27 mouse cellular contexts compared by ENCODE assay signal in genomic region chr12:104902392-104903053, GRCm38 (mm10). TPM values are rescaled to one million over a fixed set of nuclear protein-coding genes. Genes with fewer than 3 reads are reported as not detected.
DNase-seq lines count a peak whose midpoint lies in the region; ATAC-seq lines count a peak whose summit lies in the region.
"Had no signal": no experiment of that assay in that cellular context is flagged by ENCODE, and none has a peak within 500 bp of the region (broad histone marks: within the 10 kb centered on the region; RNA-seq: fewer than 3 reads in every experiment).

No protein-coding gene starts in this region.

- 84% methylated on average over 13 of the region's 13 CpGs for WGBS in hindbrain, embryonic 10.5 days
- WGBS in hindbrain, embryonic 13.5 days = 84% methylated on average over 13 of the region's 13 CpGs
- WGBS in heart, embryonic 11.5 days (ENCODE audit: insufficient replicate concordance) = 69% methylated on average over 13 of the region's 13 CpGs

- H3K4me3 ChIP-seq in hindbrain, embryonic 10.5 days = no peak overlapping the region
- no peak overlapping the region for H3K4me3 ChIP-seq in hindbrain, embryonic 13.5 days
- no peak overlapping the region for H3K4me3 ChIP-seq in heart, embryonic 11.5 days (ENCODE audit: low read depth, low read length)
- H3K4me3 ChIP-seq: gastrocnemius, adult 2 months; heart, embryonic 12.5 days; limb, embryonic 12.5 days; liver, embryonic 15.5 days; myocyte; neural tube, embryonic 12.5 days had no signal

- no peak; the same call in 1 of the 2 replicates for ATAC-seq in hindbrain, embryonic 13.5 days (ENCODE audit: low FRiP score)
- ATAC-seq in heart, embryonic 11.5 days (replicated peaks; ENCODE audit: insufficient number of reproducible peaks, low FRiP score, low TSS enrichment) = no peak
- ATAC-seq: activated CD4-positive, CD25-positive, alpha-beta regulatory T cell, adult 4 months; intestine, embryonic 16.5 days had no signal

- no peak for DNase-seq in hindbrain, embryonic 10.5 days (ENCODE audit: low spot score)
- DNase-seq in ES-CJ7 (ENCODE audit: low read depth, low spot score) (peak; percentile 71), ZHBTc4 (ENCODE audit: low read depth, low spot score) (peak; percentile 52)
- DNase-seq in ovary, adult 18-20 months (ENCODE audit: low spot score) = no peak
- DNase-seq: adrenal gland, adult 2 months; adrenal gland, postnatal 36 days; B cell, adult 2 months; cerebellum, adult 8-10 months; cerebellum, postnatal 25 days; gastrocnemius, adult 2 months; gastrocnemius, postnatal 36 days; heart, adult 18-20 months; kidney, postnatal 14 days; lung, embryonic 14.5 days; lung, postnatal 14 days; right cerebral cortex, postnatal 4 days; thymus, postnatal 4 days had no signal

- peaks cover 27% of the 10 kb centered on the region for H3K27me3 ChIP-seq in hindbrain, embryonic 10.5 days (ENCODE audit: insufficient read depth, poor library complexity, severe bottlenecking)
- peaks cover 12% of the 10 kb centered on the region for H3K27me3 ChIP-seq in hindbrain, embryonic 13.5 days
- H3K27me3 ChIP-seq in heart, embryonic 11.5 days (ENCODE audit: control insufficient read depth, insufficient read depth, low read length) = no peaks in the 10 kb centered on the region
- H3K27me3 ChIP-seq: limb, embryonic 12.5 days; liver, embryonic 15.5 days; neural tube, embryonic 12.5 days had no signal

- no peaks in the 10 kb centered on the region for H3K36me3 ChIP-seq in hindbrain, embryonic 10.5 days
- H3K36me3 ChIP-seq in hindbrain, embryonic 13.5 days = no peaks in the 10 kb centered on the region
- no peaks in the 10 kb centered on the region for H3K36me3 ChIP-seq in heart, embryonic 11.5 days (ENCODE audit: control insufficient read depth, insufficient read depth, low read length)
- H3K36me3 ChIP-seq: heart, embryonic 12.5 days; limb, embryonic 12.5 days; liver, embryonic 15.5 days; neural tube, embryonic 12.5 days had no signal

- 0 out of 2 replicates have a peak, but pooled peaks cover 5% of the 10 kb centered on the region for H3K9me3 ChIP-seq in hindbrain, embryonic 10.5 days
- H3K9me3 ChIP-seq in hindbrain, embryonic 13.5 days = no peaks in the 10 kb centered on the region
- no peaks in the 10 kb centered on the region for H3K9me3 ChIP-seq in heart, embryonic 11.5 days (replicated peaks; ENCODE audit: control insufficient read depth, low read length)
- H3K9me3 ChIP-seq: liver, embryonic 15.5 days; neural tube, embryonic 12.5 days had no signal

- H3K9ac ChIP-seq in hindbrain, embryonic 13.5 days = no peak overlapping the region
- no peak overlapping the region for H3K9ac ChIP-seq in heart, embryonic 11.5 days (ENCODE audit: low read depth, low read length)
- H3K9ac ChIP-seq: heart, embryonic 12.5 days; limb, embryonic 12.5 days; liver, embryonic 15.5 days; lung, embryonic 14.5 days; neural tube, embryonic 12.5 days had no signal

- H3K4me2 ChIP-seq in hindbrain, embryonic 13.5 days = no peak overlapping the region
- H3K4me2 ChIP-seq in heart, embryonic 11.5 days = no peak overlapping the region
- H3K4me2 ChIP-seq: heart, embryonic 12.5 days; limb, embryonic 12.5 days; liver, embryonic 15.5 days; lung, embryonic 14.5 days; midbrain, embryonic 11.5 days; neural tube, embryonic 12.5 days had no signal

- peak overlapping the region; percentile 17; the same call in 1 of the 2 replicates for H3K27ac ChIP-seq in hindbrain, embryonic 10.5 days
- H3K27ac ChIP-seq in hindbrain, embryonic 13.5 days = no peak overlapping the region
- H3K27ac ChIP-seq in heart, embryonic 11.5 days (ENCODE audit: low read depth, low read length) = no peak overlapping the region
- H3K27ac ChIP-seq: gastrocnemius, adult 2 months; liver, embryonic 15.5 days; neural tube, embryonic 12.5 days had no signal

- H3K4me1 ChIP-seq in hindbrain, embryonic 10.5 days (replicated peaks) = peaks cover 60% of the 10 kb centered on the region
- H3K4me1 ChIP-seq in hindbrain, embryonic 13.5 days (replicated peaks) = peaks cover 11% of the 10 kb centered on the region
- H3K4me1 ChIP-seq in heart, embryonic 11.5 days (ENCODE audit: control insufficient read depth, insufficient read depth, low read length) = no peaks in the 10 kb centered on the region

RNA-seq across cellular contexts. Expression of gene Clmn, which starts 37.6 kb away (rescaled TPM):
- 2.4 and 2.7 TPM in 2 replicates for polyA plus RNA-seq in hindbrain, embryonic 10.5 days (2016; fragmentation: Nextera tagmentation; extraction: Ambion mirVana)
- 1.2 and 2.1 TPM in 2 replicates for polyA plus RNA-seq in hindbrain, embryonic 13.5 days (2015; fragmentation: Nextera tagmentation; extraction: Ambion mirVana)
- polyA plus RNA-seq in heart, embryonic 11.5 days (2014; fragmentation: Nextera tagmentation; extraction: Ambion mirVana) = 1.3 and 1.5 TPM in 2 replicates

Comparison
In these comparisons a context has a peak if more than half of its experiments do, and no peak if none do; other contexts are left out.
1. DNase-seq: peak in ES-CJ7 (single experiment) and ZHBTc4 (single experiment); none in hindbrain, embryonic 10.5 days (single experiment) and ovary, adult 18-20 months (single experiment).